Mouse (Mus musculus): ENCODE measurements at regions not wholly inside any gene's neighbourhood (a gene's known extent, or its start where the extent isn't known, plus 50 kb on each side); places are given as distances from the start of the nearest gene placed in this dataset.

DNA sequence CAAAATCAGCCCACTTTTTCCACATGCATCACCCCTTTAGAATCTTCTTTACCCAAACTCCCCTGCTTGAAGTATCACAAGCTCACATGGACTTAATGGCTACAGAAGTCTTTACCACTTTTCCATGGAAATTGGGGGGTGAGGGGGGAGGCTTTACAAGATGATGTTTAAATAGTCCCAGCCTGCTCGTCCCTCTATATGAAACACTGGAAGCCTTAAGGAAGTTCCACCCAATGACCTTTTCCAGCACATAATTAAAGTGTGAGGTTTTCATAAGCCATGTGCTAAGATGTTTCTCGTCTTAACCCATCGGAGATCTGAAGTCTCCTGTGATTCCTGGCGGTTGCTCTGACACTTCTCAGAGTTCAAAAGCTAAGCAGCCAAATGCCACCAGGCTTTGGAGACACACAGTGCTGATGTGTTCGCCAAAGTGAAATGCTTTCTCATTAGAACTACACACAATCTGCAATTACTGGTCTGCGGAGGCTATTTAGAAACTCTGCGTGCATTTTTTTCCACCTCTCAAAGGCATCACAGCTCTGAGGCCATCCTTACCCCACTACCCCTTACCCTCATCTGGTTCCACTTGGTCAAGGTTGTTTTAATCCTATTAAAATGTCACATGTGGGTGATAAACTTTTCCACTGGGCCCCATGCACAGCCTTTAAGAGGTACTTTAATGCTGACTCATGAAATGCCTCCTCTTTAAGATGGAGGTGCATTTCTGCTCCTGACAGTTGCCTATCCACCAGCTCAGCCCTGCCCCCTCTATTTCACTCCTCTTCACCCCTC is 116.3 kb upstream of the Cd180 start:
- DNase-seq (ENCODE audit: low spot score in 2 of 2), result no peak

DNA sequence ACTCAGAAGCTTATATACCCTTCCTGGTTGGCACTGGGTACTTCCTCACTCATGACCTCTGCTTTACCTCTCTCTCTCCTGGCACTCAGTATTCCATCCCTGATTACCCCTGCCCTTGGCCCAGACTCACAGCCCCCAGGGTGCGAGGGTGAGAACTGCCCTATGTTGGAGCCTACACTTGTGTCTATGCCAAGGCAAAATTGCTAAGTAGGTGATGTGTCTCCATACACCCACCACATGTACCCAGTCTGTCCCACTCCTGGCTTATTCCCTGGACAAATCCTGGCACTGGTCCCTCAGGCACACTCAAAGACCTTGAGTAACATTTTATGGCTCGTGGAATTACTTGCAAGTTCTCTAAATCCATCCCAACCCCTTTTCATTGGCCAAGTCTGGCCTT is 114.5 kb upstream of the Cd180 start:
- DNase-seq (ENCODE audit: low spot score in 2 of 2), result no peak

DNA sequence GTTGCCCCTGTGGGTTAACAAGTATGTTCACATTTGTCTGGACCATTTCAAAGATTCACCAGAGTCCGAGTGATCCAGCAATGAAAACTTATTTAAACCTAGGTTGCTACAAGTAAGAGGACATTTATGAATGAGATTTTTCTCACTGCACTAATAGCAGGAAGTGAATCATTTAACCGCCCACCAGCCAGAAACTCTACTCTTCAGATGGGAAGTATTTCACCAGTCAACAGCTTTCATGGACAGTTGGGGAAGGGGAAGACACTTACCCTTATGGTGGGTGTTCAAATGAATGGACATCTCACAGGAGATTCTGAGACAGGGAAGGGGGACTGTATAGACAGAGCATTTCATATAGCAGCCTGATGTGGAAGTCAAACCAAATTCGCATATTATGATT is 113.7 kb upstream of the Cd180 start:
- DNase-seq (ENCODE audit: low spot score in 2 of 2), result no peak

DNA sequence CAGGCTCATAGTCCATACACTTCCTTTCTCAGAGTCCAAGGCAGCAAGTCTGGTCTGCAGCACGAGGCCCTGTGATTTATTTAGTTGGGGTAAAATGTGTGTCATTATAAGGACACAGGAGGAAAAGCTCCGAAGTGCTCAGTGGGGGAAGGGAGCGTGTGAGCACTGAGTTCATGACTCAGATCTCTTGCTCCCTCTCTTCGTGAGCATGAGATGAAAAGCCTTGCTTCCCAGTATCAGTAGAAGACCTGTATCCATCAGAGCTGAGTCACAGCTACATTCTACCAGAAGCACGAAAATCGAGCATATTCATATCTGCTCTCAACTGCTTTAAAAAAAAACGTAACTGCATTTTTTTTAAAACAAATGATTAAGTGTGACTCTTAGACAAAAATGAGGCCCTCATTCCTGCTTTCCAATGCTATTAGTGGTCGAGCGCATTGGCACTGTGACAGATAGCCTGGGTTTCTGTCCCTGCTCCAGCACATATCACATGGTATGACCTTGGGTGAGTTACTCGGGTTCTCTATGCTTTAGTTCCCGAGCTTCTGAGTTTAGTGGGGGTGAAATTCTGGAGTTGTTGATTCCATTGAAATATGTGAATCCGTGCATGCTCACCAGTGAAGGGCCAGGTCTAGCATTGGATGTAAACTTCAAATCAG is 109.2 kb upstream of the Cd180 start:
- DNase-seq (ENCODE audit: low spot score in 2 of 2), result no peak

DNA sequence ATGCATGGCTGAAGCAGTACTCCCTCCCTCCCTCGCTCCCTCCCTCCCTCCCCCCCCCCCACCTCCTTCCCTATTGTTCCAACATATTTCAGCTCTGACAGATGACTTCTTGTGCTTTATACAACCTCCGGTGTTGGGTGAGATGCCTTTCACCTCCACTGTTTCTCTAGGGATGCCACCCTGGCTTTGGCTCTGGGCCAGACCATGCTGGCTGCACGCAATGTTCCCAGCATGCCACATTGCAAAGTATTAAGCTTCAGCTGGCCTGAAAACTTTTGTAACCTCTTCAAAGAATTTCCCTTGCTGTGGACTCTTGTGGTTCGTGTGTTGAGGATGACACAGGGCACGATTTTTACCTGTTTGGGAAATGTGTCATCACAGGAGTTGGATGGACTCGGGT is 107.1 kb upstream of the Cd180 start:
- no peak for DNase-seq (ENCODE audit: low spot score in 2 of 2)

DNA sequence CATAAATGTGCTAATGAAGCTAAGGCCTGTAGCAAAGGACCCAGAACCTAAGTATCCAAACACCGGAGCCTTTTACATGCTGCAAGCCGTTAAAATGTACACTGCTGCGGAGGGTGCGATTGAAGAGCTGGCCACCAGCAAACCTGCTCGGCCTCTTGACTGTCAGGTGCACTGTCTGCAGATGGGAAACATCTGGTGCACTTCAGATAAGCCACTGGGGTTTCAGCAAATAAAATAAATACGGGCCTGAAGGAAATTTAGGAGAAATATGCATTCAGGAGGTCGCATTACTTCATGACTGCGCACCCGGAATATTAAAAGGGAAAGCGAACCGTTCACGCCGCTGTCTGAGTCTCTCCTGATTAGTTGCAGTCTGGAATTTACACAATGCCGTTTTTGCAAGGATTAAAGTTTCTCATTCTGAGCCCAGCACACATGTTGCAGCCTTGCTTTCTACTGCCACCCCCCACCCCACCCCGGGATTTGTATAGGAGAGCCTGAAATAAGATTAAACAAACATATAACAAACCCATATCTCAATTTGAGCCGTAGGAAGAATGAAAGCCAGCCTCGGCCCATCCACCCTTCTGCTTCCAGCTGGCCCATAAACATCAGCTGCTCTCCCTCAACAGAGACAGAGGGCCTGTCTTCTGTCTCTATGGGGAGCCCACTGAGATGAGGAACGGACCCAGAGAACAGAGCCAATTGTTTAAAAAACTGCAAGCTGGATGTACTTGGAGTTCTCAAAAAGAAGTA is 103.5 kb upstream of the Cd180 start:
- no peak for DNase-seq (ENCODE audit: low spot score in 2 of 2)

DNA sequence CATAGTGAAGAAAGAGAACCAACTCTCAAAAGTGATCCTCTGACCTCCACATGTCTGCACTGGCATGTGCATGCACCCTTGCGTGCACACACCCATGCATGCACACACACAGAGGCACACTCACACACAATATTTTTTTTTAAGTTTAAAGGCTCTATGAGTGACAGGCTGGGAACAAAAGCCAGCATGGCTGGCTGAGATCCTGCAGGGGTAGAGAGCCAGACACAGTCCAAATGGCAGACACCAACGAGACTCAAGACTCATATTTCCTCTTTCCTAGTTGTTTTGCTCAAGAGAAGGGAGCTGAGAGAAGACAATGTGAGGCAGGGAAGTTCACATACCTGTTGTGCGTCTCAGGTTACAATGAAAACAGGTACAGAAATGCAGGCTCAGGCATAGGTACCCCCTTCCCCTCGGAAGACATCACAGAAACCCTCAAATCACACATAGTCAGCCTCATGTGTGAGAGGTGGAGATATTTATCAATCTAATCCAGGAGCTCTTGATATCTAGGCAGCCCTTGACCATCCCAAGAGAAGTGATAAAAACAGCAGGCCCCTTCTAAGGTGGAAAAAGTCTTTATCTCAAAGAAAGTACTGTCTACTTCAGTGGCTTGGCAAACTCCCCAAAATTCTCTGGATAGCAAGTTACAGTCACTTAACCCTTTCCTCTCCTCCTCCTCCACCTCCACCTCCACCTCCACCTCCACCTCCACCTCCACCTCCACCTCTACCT is 101.4 kb upstream of the Cd180 start:
- DNase-seq (ENCODE audit: low spot score in 2 of 2), result no peak

DNA sequence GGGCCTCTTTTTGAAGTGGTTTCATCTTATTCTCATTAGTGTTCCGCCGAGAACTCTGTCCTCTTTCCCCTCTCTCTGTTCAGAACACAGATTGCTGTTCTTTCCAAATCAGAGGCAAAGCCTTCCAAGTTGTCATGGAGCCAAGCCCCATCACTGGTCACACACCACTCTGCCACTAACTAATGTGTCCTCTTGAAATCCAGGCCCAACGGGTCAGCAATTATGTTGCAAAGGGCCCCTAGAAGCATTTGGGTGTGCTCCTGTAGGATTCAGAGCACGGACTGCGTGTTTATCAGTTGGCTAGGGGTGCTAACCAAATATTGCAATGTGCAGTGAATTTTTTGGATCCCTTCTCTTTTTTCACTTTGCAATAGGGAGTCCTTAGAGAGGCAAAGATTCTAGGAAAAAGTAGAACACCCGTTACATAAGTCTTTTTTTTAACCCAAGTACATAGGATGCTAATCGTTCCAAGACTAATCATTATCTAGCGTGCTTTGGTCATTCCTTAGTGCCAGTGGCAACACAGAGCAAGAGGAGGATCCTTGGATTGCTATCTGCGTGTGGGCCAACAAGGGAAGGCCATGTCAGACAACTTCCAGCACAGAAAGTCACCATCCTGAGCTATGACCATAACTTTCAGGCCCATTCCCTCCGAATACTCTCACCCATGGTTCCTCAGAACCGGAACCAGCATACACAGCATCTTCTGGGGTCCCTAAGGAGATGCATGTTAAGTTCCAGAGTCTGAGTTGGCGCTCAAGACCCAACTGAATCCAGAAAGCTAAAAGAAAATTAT is 99.8 kb upstream of the Cd180 start:
- peak in 1 of 2 experiments; percentile 21 for DNase-seq (ENCODE audit: low spot score in 2 of 2)

DNA sequence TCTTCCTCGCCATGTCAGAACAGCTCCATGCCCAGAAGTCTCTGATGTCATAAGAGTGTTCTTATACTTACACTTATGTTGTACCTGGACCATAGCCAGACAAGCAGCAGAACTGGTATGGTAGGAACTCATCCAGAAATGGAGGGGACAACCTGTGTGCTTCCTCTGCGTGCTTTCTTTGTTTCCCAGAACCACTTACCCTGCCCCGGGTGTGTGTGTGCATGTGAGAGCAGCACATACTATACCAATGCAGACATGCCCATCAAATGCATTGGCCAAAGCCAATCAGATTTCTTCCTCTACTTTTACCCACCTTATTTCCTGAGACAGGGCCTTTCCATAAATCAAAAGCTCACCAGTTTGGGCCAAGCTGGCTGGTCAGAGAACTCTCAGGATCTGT is 99.2 kb upstream of the Cd180 start:
- DNase-seq (ENCODE audit: low spot score in 2 of 2), result no peak

DNA sequence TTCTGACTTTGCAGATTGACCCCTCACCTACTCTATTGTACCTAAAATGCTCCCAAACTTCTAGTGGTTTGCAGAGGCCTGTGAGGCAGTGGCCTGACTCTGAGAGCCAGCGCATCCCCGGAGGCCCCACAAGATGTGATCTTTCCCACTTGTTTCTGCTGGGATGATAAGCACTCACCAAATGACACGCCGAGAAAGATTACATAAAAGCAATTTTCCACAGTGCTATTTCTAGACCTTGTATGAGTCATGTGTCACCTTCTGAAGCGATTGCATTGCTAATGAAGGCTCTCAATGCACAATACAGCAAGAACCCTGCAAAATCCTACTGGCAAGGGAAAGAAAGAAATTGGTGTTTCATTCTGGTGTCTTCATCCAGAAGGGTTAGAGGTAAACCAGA is 97.8 kb upstream of the Cd180 start:
- DNase-seq (ENCODE audit: low spot score in 2 of 2), result no peak

DNA sequence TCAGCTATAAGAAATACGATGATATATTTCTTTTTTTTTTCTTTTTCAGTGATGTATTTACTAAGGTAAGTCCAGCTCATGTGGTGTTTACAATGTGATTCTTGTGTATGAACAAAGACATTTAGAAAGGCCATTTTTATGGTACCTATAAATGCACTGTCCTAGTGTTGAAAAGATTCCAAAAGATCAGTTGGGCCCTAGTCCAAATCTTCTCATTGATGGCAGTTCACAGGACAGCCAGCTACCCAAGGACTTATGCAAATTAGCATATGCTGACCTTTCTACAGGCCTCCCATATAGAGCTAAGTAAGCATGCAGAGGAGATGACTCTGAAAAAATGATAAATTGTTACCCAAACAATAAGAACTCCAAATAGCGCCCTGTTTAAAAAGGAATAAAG is 97.3 kb upstream of the Cd180 start:
- no peak for DNase-seq (ENCODE audit: low spot score in 2 of 2)

DNA sequence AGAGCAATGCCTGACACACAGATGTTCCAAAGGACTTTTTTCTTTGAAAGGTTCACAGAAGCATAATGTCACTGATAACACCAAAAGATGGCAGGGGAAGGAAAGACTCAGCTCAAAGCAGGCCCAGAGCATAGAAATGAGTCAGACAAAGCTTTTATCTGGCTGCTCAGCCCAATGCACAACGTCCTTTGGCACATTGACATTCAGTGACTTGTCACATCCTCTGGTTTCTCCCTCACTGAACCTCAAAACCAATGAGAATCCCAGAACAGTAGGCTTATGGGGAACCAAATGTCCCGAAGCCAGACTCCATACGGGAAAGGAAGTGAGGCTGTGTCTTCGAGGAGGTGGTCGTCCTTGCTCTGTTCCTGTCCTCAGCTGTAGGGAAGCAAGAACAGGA is 95.2 kb upstream of the Cd180 start:
- no peak for DNase-seq (ENCODE audit: low spot score in 2 of 2)

DNA sequence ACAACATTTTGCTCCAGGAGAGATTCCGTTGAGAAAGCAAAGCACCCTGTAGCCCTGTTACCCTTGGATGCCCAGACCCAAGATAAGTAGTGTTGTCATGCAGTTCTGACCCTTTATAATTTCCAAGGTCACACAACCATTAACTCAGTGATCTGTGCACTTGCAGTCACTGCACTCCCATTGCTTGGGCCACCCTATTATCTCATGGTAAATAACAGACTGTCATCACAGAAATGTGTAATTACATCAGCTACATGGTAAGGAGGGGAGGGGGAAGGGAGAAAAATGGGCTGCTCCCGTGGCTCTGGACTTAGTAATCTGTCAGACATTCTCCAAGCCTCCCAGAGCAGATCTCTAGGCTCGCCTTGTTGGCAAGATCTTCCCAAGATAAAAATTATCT is 93.8 kb upstream of the Cd180 start:
- DNase-seq (ENCODE audit: low spot score in 2 of 2), result no peak

DNA sequence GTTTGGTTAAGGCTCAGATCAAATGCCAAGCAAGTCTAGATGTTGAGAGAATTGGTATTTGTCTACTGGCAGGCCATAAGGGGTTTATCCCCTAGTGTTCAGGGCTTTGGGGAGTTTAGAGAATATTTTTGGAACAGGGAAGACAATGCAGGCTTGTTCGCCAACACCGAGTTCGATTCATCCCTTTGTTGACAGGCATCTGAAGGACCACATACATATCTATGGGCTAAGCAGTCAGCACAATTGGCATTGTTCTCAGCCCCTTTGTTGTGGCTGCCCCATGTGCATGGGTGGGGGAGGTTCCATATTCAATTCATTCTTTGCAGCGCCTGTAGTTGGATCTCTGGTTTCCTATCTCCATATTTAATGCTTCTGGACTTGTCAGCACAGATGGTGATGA is 93.3 kb upstream of the Cd180 start:
- no peak for DNase-seq (ENCODE audit: low spot score in 2 of 2)

DNA sequence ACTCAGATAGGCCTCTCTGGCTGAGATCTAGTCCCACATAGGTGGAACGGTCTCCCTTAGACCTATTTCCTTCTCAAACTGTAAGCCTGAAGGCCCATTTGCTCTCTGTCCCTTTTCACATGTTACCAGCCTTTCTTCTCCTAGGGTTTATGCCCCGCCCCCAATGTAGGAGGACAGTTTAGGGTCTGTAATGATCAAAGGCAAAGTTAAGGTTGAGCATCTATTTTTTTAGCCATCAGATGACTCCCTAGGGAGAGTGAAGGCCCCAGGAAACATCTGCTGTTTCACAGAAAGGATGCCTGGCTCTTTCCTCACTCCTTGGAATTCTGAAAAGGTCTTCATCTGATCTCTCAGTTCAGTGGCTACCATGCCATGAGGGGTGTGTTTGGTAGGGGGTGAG is 68.9 kb upstream of the Cd180 start:
- DNase-seq (ENCODE audit: low spot score in 2 of 2), result no peak

DNA sequence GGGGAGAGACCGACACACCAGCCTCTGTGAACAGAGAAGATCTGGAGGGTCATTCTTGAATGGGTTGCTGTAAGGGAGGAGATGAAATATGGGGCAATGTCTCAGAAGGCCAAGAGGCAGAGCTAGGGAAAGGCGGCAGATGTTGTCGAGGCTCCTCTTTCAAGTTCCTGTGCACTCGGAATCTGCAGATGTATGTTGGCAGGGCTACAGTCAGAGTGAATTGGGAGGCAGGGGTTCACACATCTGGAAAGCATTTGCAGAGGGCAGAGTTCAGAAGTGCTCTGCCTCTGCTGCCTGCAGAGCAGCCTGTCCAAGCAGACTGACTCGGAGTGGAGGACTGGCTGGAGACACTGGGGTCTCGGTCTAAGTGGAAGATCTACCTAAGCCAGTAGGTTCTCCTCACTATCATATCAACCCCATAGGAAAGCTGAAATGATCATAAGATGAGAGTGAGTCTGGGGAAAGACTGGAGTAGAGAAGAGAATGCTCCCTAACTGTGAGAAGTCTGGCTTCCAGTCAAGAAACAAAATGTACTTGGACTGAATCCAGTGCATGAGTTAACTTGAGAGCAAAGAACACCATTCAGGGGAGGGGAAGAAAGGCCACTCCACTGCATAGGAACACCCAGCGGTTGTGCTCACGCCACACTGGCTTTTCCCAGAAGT is 68.1 kb upstream of the Cd180 start:
- peak in 1 of 2 experiments; percentile 24 for DNase-seq (ENCODE audit: low spot score in 2 of 2)

DNA sequence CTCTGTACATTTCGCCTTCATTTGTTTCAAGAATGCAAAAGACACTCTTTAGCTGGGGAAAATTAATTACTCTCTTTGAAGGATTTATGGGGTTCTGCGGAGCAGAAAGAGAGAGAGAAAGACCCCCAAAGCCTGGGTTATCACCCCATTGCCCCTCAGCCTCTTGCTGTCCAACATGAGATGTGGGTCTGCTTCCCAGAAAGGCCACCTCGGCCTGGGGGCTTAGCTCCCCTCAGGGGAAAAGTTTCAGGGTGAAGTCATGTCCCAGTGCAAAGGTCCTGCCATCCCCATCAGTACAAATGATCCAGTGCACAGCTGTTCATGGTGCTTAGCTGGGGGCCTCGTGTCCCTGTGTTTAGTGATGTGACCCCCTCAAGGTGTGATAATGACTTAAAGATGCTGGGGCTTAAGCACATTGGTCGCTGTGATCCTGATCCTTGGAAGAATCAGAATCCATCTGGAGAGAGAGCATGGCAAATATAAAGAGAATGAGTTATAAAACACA is 67.5 kb upstream of the Cd180 start:
- DNase-seq (ENCODE audit: low spot score in 2 of 2), result no peak

DNA sequence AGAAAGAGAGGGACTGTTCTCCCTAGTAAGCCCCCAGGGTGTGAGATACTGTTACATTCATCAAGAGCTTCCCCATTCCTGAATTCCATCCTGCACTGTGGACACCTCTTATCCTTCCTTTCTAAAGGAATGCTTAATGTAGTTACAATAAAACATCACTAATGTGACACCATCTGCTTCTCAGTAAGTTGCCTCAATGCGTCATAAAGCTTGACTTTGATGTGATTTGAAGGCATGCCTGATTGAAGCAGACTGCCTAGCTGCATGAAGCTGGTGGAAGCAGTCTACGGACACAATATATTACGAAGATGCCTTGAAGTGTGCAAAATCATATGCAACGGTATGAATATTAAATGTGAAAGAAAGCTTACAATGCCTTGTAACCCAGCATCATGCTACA is 65.6 kb upstream of the Cd180 start:
- DNase-seq (ENCODE audit: low spot score in 2 of 2), result no peak

DNA sequence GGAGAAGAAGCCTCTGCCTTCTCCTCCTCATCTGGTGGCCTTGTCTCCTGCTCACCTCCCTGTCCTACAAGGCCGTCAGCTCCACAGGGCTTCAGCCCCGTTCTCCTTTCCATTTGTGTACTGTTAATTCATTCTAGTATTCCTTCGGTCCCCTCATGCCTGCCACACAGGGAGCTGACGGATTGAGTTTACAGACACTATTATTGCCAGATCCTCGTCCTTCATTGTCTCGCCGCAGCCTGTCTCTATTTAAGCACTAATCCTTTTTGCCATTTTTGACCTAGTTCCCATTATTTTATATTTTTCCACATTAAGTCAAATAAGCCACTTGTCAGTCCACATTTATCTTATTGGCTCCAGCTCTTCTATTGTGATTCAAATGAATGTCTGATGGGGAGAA is 64.2 kb upstream of the Cd180 start:
- no peak for DNase-seq (ENCODE audit: low spot score in 2 of 2)

DNA sequence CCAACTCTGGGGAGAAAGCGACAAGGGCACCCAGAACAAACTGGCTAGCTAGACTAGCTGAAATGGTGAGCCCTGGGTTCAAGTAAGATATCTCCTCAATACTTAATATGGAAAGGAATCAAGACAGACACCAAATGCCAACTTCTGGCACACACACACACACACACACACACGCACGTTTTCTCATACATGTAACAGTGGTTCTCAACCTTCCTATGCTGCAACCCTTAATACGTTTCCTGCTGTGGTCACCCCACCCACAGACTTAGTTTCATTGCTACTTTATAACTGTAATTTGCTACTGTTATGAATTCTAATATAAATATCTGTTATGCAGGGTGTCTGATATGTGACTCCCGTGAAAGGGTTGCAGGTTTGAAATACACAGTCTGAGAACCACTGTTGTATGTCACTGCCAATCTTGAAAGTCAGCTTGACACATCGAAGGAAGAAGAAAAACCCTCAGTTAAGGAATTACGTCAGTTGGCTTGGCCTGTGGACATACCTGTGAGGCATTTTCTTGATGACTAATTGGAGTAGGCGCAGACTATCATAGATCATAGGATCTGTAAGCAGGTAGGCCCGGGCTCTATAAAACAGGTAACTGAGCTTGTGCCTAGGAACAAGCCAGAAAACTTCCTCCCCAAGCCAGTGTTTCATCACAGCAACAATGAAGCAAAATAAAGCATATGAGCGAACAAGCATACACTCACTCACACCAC is 59.0 kb upstream of the Cd180 start:
- DNase-seq (ENCODE audit: low spot score in 2 of 2), result no peak

Measured in frontal cortex, postnatal 25 days (tissue).